In genomic region chr9:62550661-62551093, GRCm38 (mm10) we compare ENCODE assay signal across 9 mouse cellular contexts. TPM values are rescaled to one million over a fixed set of nuclear protein-coding genes. Genes with fewer than 3 reads are reported as not detected.
A peak's percentile ranks its signal among the peaks of the same experiment; 100 is the strongest.
DNase-seq lines count a peak whose midpoint lies in the region; ATAC-seq and TF ChIP-seq lines count a peak whose summit lies in the region.
"Had no signal": no experiment of that assay in that cellular context is flagged by ENCODE, and none has a peak within 500 bp of the region (broad histone marks: within the 10 kb centered on the region; RNA-seq: fewer than 3 reads in every experiment).

No protein-coding gene starts in this region.

- ATAC-seq in forebrain, postnatal 0 days = no peak
- ATAC-seq in forebrain, embryonic 12.5 days (ENCODE audit: low FRiP score) = no peak
- ATAC-seq in embryonic facial prominence, embryonic 12.5 days (ENCODE audit: insufficient number of reproducible peaks, insufficient read depth, low FRiP score, low TSS enrichment) = peak; percentile 35; the same call in 1 of the 2 replicates
- ATAC-seq in lung, embryonic 15.5 days (ENCODE audit: borderline replicate concordance, extremely low read depth, low FRiP score, low TSS enrichment) = peak; percentile 51

- H3K9ac ChIP-seq in forebrain, postnatal 0 days = no peak overlapping the region
- no peak overlapping the region for H3K9ac ChIP-seq in forebrain, embryonic 12.5 days
- H3K9ac ChIP-seq in embryonic facial prominence, embryonic 12.5 days = no peak overlapping the region
- H3K9ac ChIP-seq in lung, embryonic 15.5 days = no peak overlapping the region
- H3K9ac ChIP-seq: limb, embryonic 15.5 days had no signal

- H3K27ac ChIP-seq in forebrain, postnatal 0 days (ENCODE audit: low read depth, low read length) = no peak overlapping the region
- no peak overlapping the region for H3K27ac ChIP-seq in forebrain, embryonic 12.5 days
- H3K27ac ChIP-seq in embryonic facial prominence, embryonic 12.5 days = no peak overlapping the region
- no peak overlapping the region for H3K27ac ChIP-seq in kidney, adult 2 months (ENCODE audit: insufficient read depth, low read depth, low read length)
- H3K27ac ChIP-seq in lung, embryonic 15.5 days = no peak overlapping the region
- H3K27ac ChIP-seq: limb, embryonic 15.5 days had no signal

- TF ChIP-seq CTCF in forebrain, postnatal 0 days (IDR thresholded peaks at IDR 0.05; ENCODE audit: low read depth) = peak; percentile 68
- peak; percentile 79 for TF ChIP-seq CTCF in kidney, adult 2 months (conservative IDR thresholded peaks at IDR 0.05; ENCODE audit: insufficient read depth, insufficient read length, low read depth, low read length)

- H3K4me1 ChIP-seq in forebrain, postnatal 0 days (ENCODE audit: insufficient read depth) = peaks cover 15% of the 10 kb centered on the region
- peaks cover 26% of the 10 kb centered on the region for H3K4me1 ChIP-seq in forebrain, embryonic 12.5 days
- no peaks in the 10 kb centered on the region for H3K4me1 ChIP-seq in embryonic facial prominence, embryonic 12.5 days
- no peaks in the 10 kb centered on the region for H3K4me1 ChIP-seq in kidney, adult 2 months (ENCODE audit: control insufficient read depth, insufficient read depth, low read length)
- no peaks in the 10 kb centered on the region for H3K4me1 ChIP-seq in lung, embryonic 15.5 days
- H3K4me1 ChIP-seq: limb, embryonic 15.5 days had no signal

- no peak overlapping the region for H3K4me3 ChIP-seq in forebrain, postnatal 0 days (ENCODE audit: low read depth, low read length)
- H3K4me3 ChIP-seq in forebrain, embryonic 12.5 days (replicated peaks) = no peak overlapping the region
- H3K4me3 ChIP-seq in embryonic facial prominence, embryonic 12.5 days = no peak overlapping the region
- no peak overlapping the region for H3K4me3 ChIP-seq in kidney, adult 2 months (ENCODE audit: insufficient read depth, low read depth, low read length)
- no peak overlapping the region for H3K4me3 ChIP-seq in lung, embryonic 15.5 days
- H3K4me3 ChIP-seq: limb, embryonic 15.5 days had no signal

- no peak for DNase-seq in forebrain, postnatal 0 days
- DNase-seq in A20 (ENCODE audit: low read depth, low spot score) = peak; percentile 71
- DNase-seq in adrenal gland, postnatal 25 days = peak; percentile 79
- peak; percentile 78 for DNase-seq in kidney, adult 2 months
- peak; percentile 83 for DNase-seq in testis, postnatal 10 days (ENCODE audit: low spot score)

- no peak for TF ChIP-seq POLR2A in kidney, adult 2 months (IDR thresholded peaks at IDR 0.05; ENCODE audit: low read depth, low read length)

- no peak overlapping the region for H3K4me2 ChIP-seq in forebrain, postnatal 0 days (ENCODE audit: low read depth)
- no peak overlapping the region for H3K4me2 ChIP-seq in forebrain, embryonic 12.5 days
- no peak overlapping the region for H3K4me2 ChIP-seq in embryonic facial prominence, embryonic 12.5 days (replicated peaks)
- H3K4me2 ChIP-seq in lung, embryonic 15.5 days = no peak overlapping the region
- H3K4me2 ChIP-seq: limb, embryonic 15.5 days had no signal

- H3K9me3 ChIP-seq in forebrain, postnatal 0 days (ENCODE audit: low read length) = no peaks in the 10 kb centered on the region
- no peaks in the 10 kb centered on the region for H3K9me3 ChIP-seq in forebrain, embryonic 12.5 days
- no peaks in the 10 kb centered on the region for H3K9me3 ChIP-seq in embryonic facial prominence, embryonic 12.5 days
- H3K9me3 ChIP-seq in lung, embryonic 15.5 days = no peaks in the 10 kb centered on the region
- H3K9me3 ChIP-seq: limb, embryonic 15.5 days had no signal

- 44% methylated on average over 11 of the region's 11 CpGs for WGBS in forebrain, postnatal 0 days
- 47% methylated on average over 11 of the region's 11 CpGs for WGBS in forebrain, embryonic 12.5 days
- 42% methylated on average over 11 of the region's 11 CpGs for WGBS in embryonic facial prominence, embryonic 12.5 days
- WGBS in kidney, adult 2 months = 45% methylated on average over 11 of the region's 11 CpGs
- 44% methylated on average over 11 of the region's 11 CpGs for WGBS in lung, embryonic 15.5 days

- H3K27me3 ChIP-seq in forebrain, postnatal 0 days (ENCODE audit: insufficient read depth, low read length) = no peaks in the 10 kb centered on the region
- H3K27me3 ChIP-seq in forebrain, embryonic 12.5 days = no peaks in the 10 kb centered on the region
- H3K27me3 ChIP-seq in embryonic facial prominence, embryonic 12.5 days = no peaks in the 10 kb centered on the region
- no peaks in the 10 kb centered on the region for H3K27me3 ChIP-seq in kidney, adult 2 months (replicated peaks; ENCODE audit: control insufficient read depth, insufficient read depth, low read length)
- no peaks in the 10 kb centered on the region for H3K27me3 ChIP-seq in lung, embryonic 15.5 days
- H3K27me3 ChIP-seq: limb, embryonic 15.5 days had no signal

- H3K36me3 ChIP-seq in forebrain, postnatal 0 days (ENCODE audit: insufficient read depth) = no peaks in the 10 kb centered on the region
- H3K36me3 ChIP-seq in forebrain, embryonic 12.5 days (replicated peaks) = no peaks in the 10 kb centered on the region
- H3K36me3 ChIP-seq in embryonic facial prominence, embryonic 12.5 days = no peaks in the 10 kb centered on the region
- no peaks in the 10 kb centered on the region for H3K36me3 ChIP-seq in kidney, adult 2 months (ENCODE audit: control insufficient read depth, insufficient read depth, low read length)
- H3K36me3 ChIP-seq in lung, embryonic 15.5 days = no peaks in the 10 kb centered on the region
- H3K36me3 ChIP-seq: limb, embryonic 15.5 days had no signal

RNA-seq across cellular contexts. Expression of gene Coro2b, which starts 13.8 kb away (rescaled TPM):
- total RNA-seq in forebrain, postnatal 0 days (2014; rRNA removed) = 43.3 and 53.2 TPM in 2 replicates
- polyA plus RNA-seq in forebrain, postnatal 0 days (2015; fragmentation: Nextera tagmentation; extraction: Ambion mirVana) = 24.7 and 31.6 TPM in 2 replicates
- polyA plus RNA-seq in forebrain, embryonic 12.5 days (2016; fragmentation: Nextera tagmentation; extraction: Ambion mirVana) = 37.6 and 38.1 TPM in 2 replicates
- 16.2 and 20.4 TPM in 2 replicates for total RNA-seq in adrenal gland, postnatal 25 days (2021)
- 12.9 and 13.5 TPM in 2 replicates for polyA plus RNA-seq in embryonic facial prominence, embryonic 12.5 days (2016; fragmentation: Nextera tagmentation; extraction: Ambion mirVana)
- polyA plus RNA-seq in kidney, adult 2 months (2012; rRNA removed) = 9.8 and 11.0 TPM in 2 replicates
- 20.5 and 22.8 TPM in 2 replicates for polyA plus RNA-seq in lung, embryonic 15.5 days (2015; fragmentation: Nextera tagmentation; extraction: Ambion mirVana)

Comparison
In these comparisons a context has a peak if more than half of its experiments do, and no peak if none do; other contexts are left out.
1. ATAC-seq: peak in embryonic facial prominence, embryonic 12.5 days (single experiment) and lung, embryonic 15.5 days (single experiment); none in forebrain, postnatal 0 days (single experiment) and forebrain, embryonic 12.5 days (single experiment).